Mouse (Mus musculus) 3T3-L1 (cell line): ENCODE data around the gene BC029722.

Experiments
- DNase-seq: peaks from one replicate; pipeline ENCODE4 v3.0.0-alpha.2; 2015; ENCODE audit warnings: low read depth, low spot score

The BC029722 gene

DNA sequence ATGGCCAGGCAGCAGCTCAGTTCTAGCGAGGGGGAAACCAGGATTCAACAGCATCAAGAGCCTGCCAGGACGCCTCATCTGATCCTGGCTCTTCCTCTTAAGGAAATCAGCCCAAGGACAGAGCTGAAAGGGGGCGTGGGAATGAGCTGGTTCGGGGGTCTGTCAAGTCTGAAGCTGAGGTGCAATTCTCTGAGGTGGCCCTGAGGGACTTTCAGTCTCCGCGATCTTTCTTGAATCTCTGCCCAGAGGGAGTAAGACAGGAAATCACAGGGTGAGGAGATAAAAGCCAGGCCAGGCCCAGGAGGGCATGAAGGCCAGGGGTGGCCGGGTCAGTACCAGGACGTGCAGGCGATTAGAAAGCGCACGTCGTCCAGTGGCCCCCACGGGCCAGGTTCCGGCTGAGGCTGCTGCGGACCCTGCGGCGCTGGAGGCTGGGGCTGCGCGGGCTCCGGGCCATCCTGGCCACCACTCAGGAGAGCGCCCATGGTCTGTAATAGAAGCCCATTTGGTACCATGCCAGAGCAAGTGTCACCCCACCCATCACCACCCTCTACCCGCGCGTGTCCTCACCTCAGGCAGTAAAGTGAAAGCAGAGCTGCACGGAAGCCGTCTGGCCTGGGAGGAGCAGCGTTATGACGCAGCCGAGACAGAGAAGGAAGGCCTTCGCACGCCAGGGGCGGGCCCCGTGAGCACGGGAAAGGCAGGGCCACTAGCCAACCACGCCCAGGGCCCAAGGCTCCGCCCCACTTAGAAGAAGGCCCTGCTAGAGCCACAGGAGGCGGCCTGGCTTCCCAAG is 432 bp downstream of the BC029722 start:
- DNase-seq: peak; percentile 97

- peak; percentile 86 for DNase-seq
Measured at GRCm38 (mm10) chr2:155817301-155818245, 1.7 kb downstream of the BC029722 start.

GRCm38 (mm10) chr2:155816179-155816578 is 3.0 kb downstream of the BC029722 start:
- no peak for DNase-seq

GRCm38 (mm10) chr2:155814829-155815228 is 4.4 kb downstream of the BC029722 start:
- DNase-seq: no peak

DNA sequence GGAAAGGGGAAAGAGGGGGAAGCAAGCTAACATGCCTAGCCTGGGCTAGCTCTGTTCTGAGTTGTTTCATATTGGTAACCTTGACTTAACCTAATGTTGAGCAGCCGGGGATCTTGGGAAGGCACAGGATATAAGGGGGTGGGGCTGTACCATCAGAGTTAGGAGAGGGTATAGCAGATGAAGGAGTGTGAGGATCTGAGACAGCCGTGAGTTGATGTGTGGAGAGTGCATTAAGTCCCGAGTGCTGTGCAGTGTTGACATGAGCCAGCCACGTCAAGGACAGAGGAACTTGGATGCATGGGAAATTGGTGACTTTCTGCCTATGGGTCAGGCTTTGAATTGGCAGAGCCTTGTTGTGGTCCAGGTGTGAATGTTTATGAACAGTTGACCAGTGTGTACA is 6.6 kb downstream of the BC029722 start:
- no peak for DNase-seq

DNA sequence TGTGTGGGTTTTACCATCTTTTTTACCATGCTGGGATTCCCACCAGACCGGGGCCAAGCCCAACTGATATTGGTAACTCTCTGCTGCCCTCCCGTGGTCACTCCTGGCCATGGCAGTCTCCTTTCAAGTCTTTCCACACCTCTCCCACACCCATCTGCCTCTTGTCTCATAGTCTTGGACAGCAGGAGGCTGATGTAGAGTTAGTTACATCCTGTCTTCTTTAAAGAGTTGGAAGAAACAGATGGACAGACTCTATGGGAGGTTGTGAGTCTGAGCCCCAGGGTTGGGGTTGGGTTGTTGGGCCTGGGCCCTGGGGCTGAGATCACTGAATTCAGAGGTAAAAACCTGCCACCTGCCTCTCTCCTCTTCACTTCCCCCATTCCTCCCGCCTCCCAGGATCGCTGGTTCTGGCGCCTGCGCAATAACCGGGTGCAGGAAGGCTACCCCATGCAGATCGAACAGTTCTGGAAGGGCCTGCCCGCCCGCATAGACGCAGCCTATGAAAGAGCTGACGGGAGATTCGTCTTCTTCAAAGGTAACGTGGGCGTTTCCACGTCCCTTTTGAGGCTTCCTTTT is 7.3 kb downstream of the BC029722 start:
- DNase-seq: peak; percentile 81

DNA sequence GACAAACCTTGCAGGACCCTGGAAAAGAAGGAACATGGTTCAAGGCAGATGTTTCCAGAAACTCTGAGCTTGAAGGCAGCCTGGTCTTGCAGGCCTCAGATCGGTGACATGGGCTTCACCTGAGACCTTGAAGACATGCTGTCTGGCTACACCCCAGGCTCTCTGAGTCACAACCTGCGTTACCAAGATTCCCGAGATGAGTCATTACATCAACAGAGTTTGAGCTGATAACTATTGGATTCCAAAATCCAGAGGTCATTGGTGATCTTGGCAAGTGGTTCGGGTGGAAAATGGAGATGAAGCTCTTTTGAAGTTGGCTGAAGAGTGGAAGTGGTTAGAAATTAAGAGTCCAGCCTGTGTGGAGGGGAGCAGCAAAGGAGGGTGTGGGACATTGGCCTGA is 9.6 kb downstream of the BC029722 start:
- peak; percentile 84 for DNase-seq

GRCm38 (mm10) chr2:155807408-155807807 is 11.8 kb downstream of the BC029722 start:
- DNase-seq: no peak

DNA sequence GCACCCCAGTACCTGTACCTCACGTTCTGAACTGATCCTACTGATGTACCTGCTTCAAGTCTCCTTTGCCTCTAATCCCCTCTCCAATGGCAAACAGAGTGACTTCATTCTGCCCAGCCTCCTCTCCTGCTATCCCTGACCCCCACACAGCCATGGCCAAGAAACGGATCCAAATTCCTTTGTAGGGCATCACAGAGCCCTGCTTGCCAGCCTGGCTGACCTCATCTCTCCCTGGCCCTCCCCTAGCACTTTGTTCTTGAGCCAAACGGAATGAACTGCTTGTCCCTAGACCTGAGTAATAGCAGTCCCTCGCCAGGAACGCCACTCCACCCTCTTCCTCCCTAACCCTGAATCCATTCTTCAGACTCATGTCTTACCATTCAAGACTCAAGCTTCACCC is 12.7 kb downstream of the BC029722 start:
- DNase-seq: peak; percentile 72

DNA sequence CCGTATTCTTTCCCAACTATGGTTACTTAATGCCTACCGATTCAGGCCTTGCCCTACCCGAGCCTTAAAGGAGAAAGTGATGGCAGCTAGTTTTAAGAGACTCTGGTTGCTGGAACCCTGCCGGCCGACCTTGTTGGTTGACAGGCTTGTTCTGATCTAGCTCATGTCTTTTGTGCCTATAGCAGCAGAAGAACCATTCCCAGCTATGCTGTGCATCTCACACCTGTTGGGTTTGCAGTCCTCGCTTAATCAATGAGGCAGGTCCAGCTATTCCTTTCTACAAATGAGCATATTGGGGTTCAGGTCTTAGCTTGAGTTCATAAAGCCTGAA is 13.3 kb downstream of the BC029722 start:
- no peak for DNase-seq

GRCm38 (mm10) chr2:155805231-155805924 is 13.8 kb downstream of the BC029722 start:
- peak; percentile 78 for DNase-seq

- no peak for DNase-seq
Measured at GRCm38 (mm10) chr2:155804053-155804452, 15.2 kb downstream of the BC029722 start.

- peak; percentile 50 for DNase-seq
Measured at GRCm38 (mm10) chr2:155802761-155803160, 16.5 kb downstream of the BC029722 start.

- DNase-seq: no peak
Measured at GRCm38 (mm10) chr2:155798613-155799012, 20.6 kb downstream of the BC029722 start.

DNA sequence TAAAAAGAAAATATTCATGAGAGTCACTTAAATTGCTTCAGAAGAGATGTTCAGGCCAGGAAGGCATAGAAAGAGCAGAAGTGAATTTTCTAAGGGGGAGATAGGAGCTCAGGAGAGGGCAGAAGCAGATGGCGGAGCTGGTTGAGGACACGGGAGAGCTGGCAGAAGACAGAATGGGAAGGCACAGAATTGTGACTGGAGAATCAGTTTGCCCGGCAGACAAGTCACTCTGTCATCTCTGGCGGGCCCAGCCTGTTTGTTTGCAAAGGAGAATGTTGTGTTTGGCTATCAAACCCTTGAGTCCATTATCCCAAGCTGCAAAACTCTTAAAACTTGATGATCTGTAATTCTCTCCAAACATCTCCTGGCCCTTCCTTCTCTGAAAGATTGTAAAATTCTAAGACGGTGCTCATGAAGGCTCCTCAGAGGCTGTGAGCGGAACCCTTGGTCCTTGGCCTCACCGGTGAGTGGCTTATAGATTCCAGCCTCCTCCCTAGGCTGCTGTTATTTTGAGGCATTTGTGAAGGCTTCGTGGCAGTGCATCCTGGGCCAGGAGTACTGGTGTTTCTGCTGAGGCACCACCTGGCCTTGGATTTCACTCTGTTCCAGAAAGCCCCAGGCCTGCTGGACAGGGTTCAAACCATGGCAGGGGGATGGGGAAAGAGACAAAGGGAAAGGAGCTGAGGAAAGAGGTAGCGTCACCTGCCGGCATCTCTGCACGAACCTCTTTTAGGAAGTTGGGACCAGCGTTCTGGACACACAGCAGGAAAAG is 24.4 kb downstream of the BC029722 start:
- no peak for DNase-seq

DNA sequence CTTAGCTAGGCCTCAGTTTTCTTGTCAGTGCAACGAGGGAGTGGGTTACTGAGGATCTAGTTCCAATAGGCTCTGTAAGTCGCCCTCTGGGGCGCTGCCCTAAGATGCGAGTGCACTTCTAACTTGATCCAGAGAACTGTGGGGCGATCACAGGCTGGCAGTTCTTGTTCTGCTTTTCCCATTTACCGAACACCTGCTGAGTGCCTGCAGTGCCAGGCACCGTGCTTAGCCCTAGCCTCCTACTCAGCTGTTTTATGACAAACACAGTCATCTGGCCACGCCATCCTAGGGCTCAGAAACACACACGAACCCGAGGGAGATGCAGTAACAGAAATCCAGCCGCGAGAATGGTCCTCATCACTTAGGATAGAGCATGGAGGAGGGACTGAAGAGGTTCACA is 26.3 kb downstream of the BC029722 start:
- no peak for DNase-seq

DNA sequence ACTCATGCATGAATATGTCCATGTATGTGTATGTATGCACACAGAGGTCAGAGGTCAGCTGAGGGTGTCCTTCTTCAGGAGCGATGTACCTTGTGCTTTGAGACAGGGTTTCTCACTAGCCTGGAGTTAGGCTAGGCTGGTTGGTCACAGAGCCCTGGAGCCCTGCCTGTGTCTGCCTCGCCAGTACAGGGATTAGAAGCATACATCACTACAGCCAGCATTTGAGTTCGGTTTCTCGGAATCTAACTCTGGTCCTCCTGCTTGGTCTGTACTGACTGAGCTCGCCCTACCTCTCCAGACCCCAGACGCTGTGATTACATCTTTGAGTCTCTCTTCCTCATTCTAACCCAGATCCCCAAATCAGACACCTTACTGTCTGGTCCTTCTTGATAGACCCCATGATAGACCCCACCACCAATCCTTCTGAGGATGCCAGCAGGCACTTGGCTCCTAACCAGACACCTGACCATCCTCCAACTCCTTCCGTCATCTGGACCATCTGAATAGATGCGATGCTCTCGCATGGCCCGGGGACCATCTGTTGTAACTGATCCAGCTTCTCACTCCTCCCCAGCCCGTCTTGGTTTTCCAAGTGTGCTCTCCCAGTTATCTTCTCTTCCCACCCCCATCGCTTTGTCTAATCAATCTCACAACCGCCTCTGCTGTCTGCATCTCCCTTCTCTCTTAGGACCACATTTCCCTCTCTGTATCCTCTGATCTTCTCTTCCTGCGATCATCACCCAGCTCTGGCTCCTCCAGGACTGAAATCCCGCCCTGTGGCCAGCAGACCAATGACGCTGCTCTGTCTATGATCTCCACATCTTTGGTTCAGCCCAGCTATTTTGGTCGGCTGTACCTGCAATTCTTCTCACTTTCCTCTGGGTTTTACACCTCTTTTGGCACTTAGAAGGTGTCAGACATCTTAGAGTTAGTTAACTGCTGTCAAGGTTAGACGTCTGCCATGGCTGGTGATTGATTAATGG is 31.0 kb downstream of the BC029722 start:
- DNase-seq: no peak

DNA sequence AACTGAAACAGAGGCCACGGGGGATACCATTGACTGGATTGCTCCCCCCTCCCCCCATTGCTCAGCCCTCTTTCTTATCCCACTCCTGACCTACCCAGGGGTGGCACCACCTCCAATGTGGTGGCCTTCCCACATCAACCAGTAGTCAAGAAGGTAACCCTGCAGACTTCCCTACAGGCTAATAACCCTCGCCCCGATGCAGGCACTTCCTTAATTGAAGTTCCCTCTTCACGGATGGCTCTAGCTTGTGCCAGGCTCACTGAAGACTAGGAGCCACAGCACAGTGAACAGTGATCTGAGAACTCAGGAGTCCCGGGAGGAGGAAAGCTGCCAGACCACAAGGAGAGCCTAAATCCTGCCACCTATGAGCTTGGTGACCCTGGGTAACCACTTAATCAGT is 32.3 kb downstream of the BC029722 start:
- DNase-seq: no peak

DNA sequence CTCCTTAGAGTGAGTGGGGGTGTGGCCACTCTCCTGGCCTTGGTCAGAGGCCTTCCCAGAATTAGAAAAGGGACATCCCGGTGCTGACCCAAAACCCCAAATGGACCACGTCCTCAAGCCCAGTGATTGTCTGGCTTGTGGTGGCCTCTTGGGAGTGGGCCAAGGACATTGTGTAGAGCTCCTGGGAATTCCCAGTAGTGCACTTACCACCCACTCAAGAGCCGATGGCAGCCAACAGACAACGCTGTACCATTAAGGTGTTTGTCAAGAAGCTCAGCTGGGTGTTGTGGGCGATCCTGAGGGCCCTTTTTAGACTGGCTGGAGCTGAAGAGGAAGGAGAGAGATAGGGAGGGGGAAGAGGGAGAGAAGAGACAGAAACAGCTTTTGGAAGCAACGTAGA is 34.7 kb downstream of the BC029722 start:
- no peak for DNase-seq

GRCm38 (mm10) chr2:155779506-155779905 is 39.7 kb downstream of the BC029722 start:
- DNase-seq: no peak
